Mouse (Mus musculus) cerebellum, adult 2 months (tissue): ENCODE results near the gene Bicc1. TPM values are rescaled to one million over a fixed set of nuclear protein-coding genes. Genes with fewer than 3 reads are reported as not detected.
A peak's percentile ranks its signal among the peaks of the same experiment; 100 is the strongest.

Source experiments
- DNase-seq, 2 experiments: peaks; one replicate each; pipeline ENCODE4 v3.0.0; 2021
- H3K27ac ChIP-seq: fragments of 200-500 bp; 2 replicates; pipeline ENCODE4 v1.5.1; 2012; ENCODE audit warnings: low read length, control low read depth, inconsistent platforms; ENCODE audit not compliant: insufficient read depth
- H3K27me3 ChIP-seq: fragments of 200-500 bp; 2 replicates; pipeline ENCODE4 v1.6.1; 2012; ENCODE audit warnings: inconsistent platforms, mild to moderate bottlenecking, low read length, moderate library complexity; ENCODE audit not compliant: control insufficient read depth, insufficient read depth
- H3K4me1 ChIP-seq: fragments of 200-500 bp; 2 replicates; pipeline ENCODE4 v1.6.1; 2011; ENCODE audit warnings: low read length; ENCODE audit not compliant: control insufficient read depth, insufficient read depth
- H3K4me3 ChIP-seq: fragments of 200-500 bp; replicated peaks from 2 replicates; pipeline ENCODE3; 2011; ENCODE audit warnings: mild to moderate bottlenecking, low read depth, low read length, control low read depth; ENCODE audit not compliant: insufficient read depth
- CTCF ChIP-seq: fragments of 200-500 bp; IDR thresholded peaks from 2 replicates; pipeline ENCODE4 v1.5.1; 2011; ENCODE audit warnings: low read depth, mild to moderate bottlenecking, control low read depth, low read length, moderate library complexity, borderline replicate concordance; ENCODE audit not compliant: insufficient read depth
- POLR2A ChIP-seq: fragments of 200-500 bp; IDR thresholded peaks from 2 replicates; pipeline ENCODE4 v1.6.1; 2011; ENCODE audit warnings: low read length, control low read depth, borderline replicate concordance; ENCODE audit not compliant: insufficient read depth
- WGBS: fragments of 180-500 bp; shearing (Covaris S2); methylation state at CpG from one replicate; pipeline ENCODE4 v1.1.7; 2018; 5-methylcytosine and 5-hydroxymethylcytosine counted together
- polyA plus RNA-seq: library from polyadenylated mRNA; depleted of rRNA; stranded (reverse); fragments of >200 nt; gene quantifications from 2 replicates; pipeline ENCODE4 v1.2.3, GENCODE M21; 2012

Bicc1 gene
- polyA plus RNA-seq, 1 experiment = 2.6 TPM

- Histone ChIP-seq H3K4me1 (no peaks in the 10 kb centered on the region), H3K27ac (no peak overlapping the region), H3K27me3 (no peaks in the 10 kb centered on the region), H3K4me3 (no peak overlapping the region)
- no peak for DNase-seq
- no peak for TF ChIP-seq POLR2A
- TF ChIP-seq CTCF = no peak
- 83% methylated on average over 6 of the region's 6 CpGs for WGBS
Measured at GRCm38 (mm10) chr10:71082986-71083385, 76.5 kb downstream of the Bicc1 start.

- no peak for TF ChIP-seq CTCF
- TF ChIP-seq POLR2A = no peak
- no peaks in the 10 kb centered on the region for H3K27me3 ChIP-seq
- H3K27ac ChIP-seq = no peak overlapping the region
- 66% methylated on average over 5 of the region's 5 CpGs for WGBS
- H3K4me1 ChIP-seq = no peaks in the 10 kb centered on the region
- DNase-seq = no peak
- no peak overlapping the region for H3K4me3 ChIP-seq
Measured at GRCm38 (mm10) chr10:71078856-71079255, 80.6 kb downstream of the Bicc1 start.

GRCm38 (mm10) chr10:71065009-71065408, 94.5 kb downstream of the Bicc1 start:
- 85% methylated on average over 4 of the region's 4 CpGs for WGBS
- no peak overlapping the region for H3K4me3 ChIP-seq
- TF ChIP-seq CTCF (no peak), POLR2A (no peak)
- DNase-seq = no peak
- no peaks in the 10 kb centered on the region for H3K4me1 ChIP-seq
- H3K27me3 ChIP-seq = no peaks in the 10 kb centered on the region
- H3K27ac ChIP-seq = no peak overlapping the region

GRCm38 (mm10) chr10:71064576-71064975, 94.9 kb downstream of the Bicc1 start:
- Histone ChIP-seq H3K27me3 (no peaks in the 10 kb centered on the region), H3K4me1 (no peaks in the 10 kb centered on the region), H3K4me3 (no peak overlapping the region), H3K27ac (no peak overlapping the region)
- TF ChIP-seq POLR2A (no peak), CTCF (no peak)
- no peak for DNase-seq
- WGBS = 96% methylated on average over 6 of the region's 6 CpGs

GRCm38 (mm10) chr10:71062151-71062550, 97.3 kb downstream of the Bicc1 start:
- H3K4me3 ChIP-seq = no peak overlapping the region

GRCm38 (mm10) chr10:71060269-71060668, 99.2 kb downstream of the Bicc1 start:
- H3K27me3 ChIP-seq = no peaks in the 10 kb centered on the region
- 91% methylated on average over 2 of the region's 2 CpGs for WGBS
- TF ChIP-seq CTCF = no peak
- no peak for TF ChIP-seq POLR2A
- H3K27ac ChIP-seq = no peak overlapping the region
- no peak overlapping the region for H3K4me3 ChIP-seq
- peaks cover 6% of the 10 kb centered on the region; the same call in 1 of the 2 replicates for H3K4me1 ChIP-seq
- DNase-seq = no peak

More at GRCm38 (mm10) chr10:71062151-71062550, 97.3 kb downstream of the Bicc1 start:
- Histone ChIP-seq H3K27me3 (no peaks in the 10 kb centered on the region), H3K4me1 (peaks cover 6% of the 10 kb centered on the region; the same call in 1 of the 2 replicates), H3K27ac (no peak overlapping the region)
- 82% methylated on average over 6 of the region's 6 CpGs for whole genome bisulfite sequencing
- no peak for DNase-seq
- TF ChIP-seq POLR2A (no peak), CTCF (no peak)

GRCm38 (mm10) chr10:71058616-71059247, 100.8 kb downstream of the Bicc1 start:
- Histone ChIP-seq H3K4me1 (peaks cover 6% of the 10 kb centered on the region; the same call in 1 of the 2 replicates), H3K27ac (no peak overlapping the region), H3K27me3 (no peaks in the 10 kb centered on the region), H3K4me3 (no peak overlapping the region)
- WGBS = 5% methylated on average over 14 of the region's 14 CpGs
- peak; percentile 12 to 13 for DNase-seq
- TF ChIP-seq POLR2A = no peak
- no peak for TF ChIP-seq CTCF

- WGBS = 73% methylated on average over 5 of the region's 5 CpGs
- Histone ChIP-seq H3K4me1 (peaks cover 6% of the 10 kb centered on the region; the same call in 1 of the 2 replicates), H3K27me3 (no peaks in the 10 kb centered on the region), H3K4me3 (no peak overlapping the region), H3K27ac (no peak overlapping the region)
- no peak for TF ChIP-seq CTCF
- no peak for TF ChIP-seq POLR2A
- no peak for DNase-seq
Measured at GRCm38 (mm10) chr10:71058070-71058469, 101.4 kb downstream of the Bicc1 start.
